Mouse (Mus musculus): ENCODE data around the gene Vti1a. TPM values are rescaled to one million over a fixed set of nuclear protein-coding genes. Genes with fewer than 3 reads are reported as not detected.
A peak's percentile ranks its signal among the peaks of the same experiment; 100 is the strongest.

The Vti1a gene
- polyA plus RNA-seq, 1 experiment: 35.0 TPM

DNA sequence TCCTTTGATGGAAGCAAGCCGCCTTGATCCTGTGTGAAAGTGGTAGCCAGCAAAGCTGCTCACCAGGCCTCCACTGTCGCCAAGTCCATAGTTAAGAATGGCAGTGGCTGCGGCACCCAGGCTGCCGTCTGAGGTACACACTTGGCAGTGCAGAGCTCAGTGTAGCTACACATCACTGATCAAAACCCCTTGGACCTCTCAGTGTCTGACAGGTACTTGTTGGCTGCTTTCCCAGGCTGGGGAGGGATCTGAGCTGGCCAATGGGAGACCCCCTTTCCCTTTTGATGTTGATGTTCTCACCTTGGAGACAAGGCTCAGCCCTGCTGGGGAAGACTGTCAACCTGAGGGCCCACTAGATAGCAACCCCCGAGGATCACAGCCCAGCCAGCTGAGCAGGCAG, 299.6 kb downstream of the Vti1a start:
- TF ChIP-seq CTCF (IDR thresholded peaks at IDR 0.05; ENCODE audit: borderline replicate concordance, insufficient read depth, low read depth, low read length) (no peak), POLR2A (IDR thresholded peaks at IDR 0.05; ENCODE audit: borderline replicate concordance, insufficient read depth, low read length) (no peak)
- no peaks in the 10 kb centered on the region; the same call in 1 of the 2 replicates for H3K4me1 ChIP-seq (ENCODE audit: control insufficient read depth, insufficient read depth, low read length)
- WGBS: 74% methylated on average over 5 of the region's 5 CpGs

DNA sequence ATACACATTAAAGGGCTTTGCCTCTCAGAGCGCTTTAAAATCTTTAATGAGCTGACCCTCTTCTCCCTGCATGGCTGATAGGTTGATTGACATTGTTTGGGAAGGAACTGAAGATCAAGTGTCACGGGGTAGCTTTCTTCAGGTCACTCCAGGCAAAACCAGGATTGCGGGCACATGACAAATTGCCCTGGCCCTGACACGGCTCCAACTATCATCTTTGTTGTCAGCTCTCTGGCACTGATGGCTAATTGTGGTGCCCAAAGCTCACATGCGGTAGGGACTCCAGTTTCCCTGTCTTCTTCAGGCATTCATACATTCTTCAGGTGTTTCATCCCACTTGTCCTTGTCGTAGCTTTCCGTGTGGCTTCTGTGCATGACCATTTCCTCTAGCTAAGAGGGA, 300.2 kb downstream of the Vti1a start:
- Histone ChIP-seq H3K4me1 (ENCODE audit: control insufficient read depth, insufficient read depth, low read length) (no peaks in the 10 kb centered on the region; the same call in 1 of the 2 replicates), H3K27ac (ENCODE audit: insufficient read depth, low read length) (no peak overlapping the region), H3K27me3 (ENCODE audit: control insufficient read depth, insufficient read depth, low read length) (no peaks in the 10 kb centered on the region), H3K4me3 (replicated peaks; ENCODE audit: insufficient read depth, low read depth, low read length) (no peak overlapping the region)
- WGBS: 61% methylated on average over 7 of the region's 7 CpGs
- TF ChIP-seq POLR2A (IDR thresholded peaks at IDR 0.05; ENCODE audit: borderline replicate concordance, insufficient read depth, low read length) (no peak), CTCF (IDR thresholded peaks at IDR 0.05; ENCODE audit: borderline replicate concordance, insufficient read depth, low read depth, low read length) (no peak)
- peak in 1 of 2 experiments; percentile 13 for DNase-seq

More for the DNA sequence above, 299.6 kb downstream of the Vti1a start:
- no peak for DNase-seq
- Histone ChIP-seq H3K27me3 (ENCODE audit: control insufficient read depth, insufficient read depth, low read length) (no peaks in the 10 kb centered on the region), H3K27ac (ENCODE audit: insufficient read depth, low read length) (no peak overlapping the region), H3K4me3 (replicated peaks; ENCODE audit: insufficient read depth, low read depth, low read length) (no peak overlapping the region)

GRCm38 (mm10) chr19:55616937-55617336, 300.8 kb downstream of the Vti1a start:
- no peak for TF ChIP-seq POLR2A (IDR thresholded peaks at IDR 0.05; ENCODE audit: borderline replicate concordance, insufficient read depth, low read length)
- TF ChIP-seq CTCF (IDR thresholded peaks at IDR 0.05; ENCODE audit: borderline replicate concordance, insufficient read depth, low read depth, low read length): no peak
- 74% methylated on average over 8 of the region's 8 CpGs for WGBS
- Histone ChIP-seq H3K27me3 (ENCODE audit: control insufficient read depth, insufficient read depth, low read length) (no peaks in the 10 kb centered on the region), H3K27ac (ENCODE audit: insufficient read depth, low read length) (no peak overlapping the region), H3K4me1 (ENCODE audit: control insufficient read depth, insufficient read depth, low read length) (no peaks in the 10 kb centered on the region; the same call in 1 of the 2 replicates), H3K4me3 (replicated peaks; ENCODE audit: insufficient read depth, low read depth, low read length) (no peak overlapping the region)
- no peak for DNase-seq

- H3K27me3 ChIP-seq (ENCODE audit: control insufficient read depth, insufficient read depth, low read length): no peaks in the 10 kb centered on the region
- no peak for TF ChIP-seq CTCF (IDR thresholded peaks at IDR 0.05; ENCODE audit: borderline replicate concordance, insufficient read depth, low read depth, low read length)
- no peak for TF ChIP-seq POLR2A (IDR thresholded peaks at IDR 0.05; ENCODE audit: borderline replicate concordance, insufficient read depth, low read length)
- no peaks in the 10 kb centered on the region; the same call in 1 of the 2 replicates for H3K4me1 ChIP-seq (ENCODE audit: control insufficient read depth, insufficient read depth, low read length)
- H3K4me3 ChIP-seq (replicated peaks; ENCODE audit: insufficient read depth, low read depth, low read length): no peak overlapping the region
- H3K27ac ChIP-seq (ENCODE audit: insufficient read depth, low read length): no peak overlapping the region
- DNase-seq: no peak
- WGBS: 93% methylated on average over 7 of the region's 7 CpGs
These were observed 302.5 kb downstream of the Vti1a start for GRCm38 (mm10) chr19:55618546-55618945.

- Histone ChIP-seq H3K4me1 (ENCODE audit: control insufficient read depth, insufficient read depth, low read length) (peaks cover 2% of the 10 kb centered on the region; the same call in 1 of the 2 replicates), H3K4me3 (replicated peaks; ENCODE audit: insufficient read depth, low read depth, low read length) (no peak overlapping the region), H3K27ac (ENCODE audit: insufficient read depth, low read length) (no peak overlapping the region), H3K27me3 (ENCODE audit: control insufficient read depth, insufficient read depth, low read length) (no peaks in the 10 kb centered on the region)
- 69% methylated on average over 14 of the region's 14 CpGs for WGBS
- DNase-seq: no peak
- TF ChIP-seq CTCF (IDR thresholded peaks at IDR 0.05; ENCODE audit: borderline replicate concordance, insufficient read depth, low read depth, low read length): no peak
- no peak for TF ChIP-seq POLR2A (IDR thresholded peaks at IDR 0.05; ENCODE audit: borderline replicate concordance, insufficient read depth, low read length)
These were observed 304.4 kb downstream of the Vti1a start for GRCm38 (mm10) chr19:55620411-55621008.

DNA sequence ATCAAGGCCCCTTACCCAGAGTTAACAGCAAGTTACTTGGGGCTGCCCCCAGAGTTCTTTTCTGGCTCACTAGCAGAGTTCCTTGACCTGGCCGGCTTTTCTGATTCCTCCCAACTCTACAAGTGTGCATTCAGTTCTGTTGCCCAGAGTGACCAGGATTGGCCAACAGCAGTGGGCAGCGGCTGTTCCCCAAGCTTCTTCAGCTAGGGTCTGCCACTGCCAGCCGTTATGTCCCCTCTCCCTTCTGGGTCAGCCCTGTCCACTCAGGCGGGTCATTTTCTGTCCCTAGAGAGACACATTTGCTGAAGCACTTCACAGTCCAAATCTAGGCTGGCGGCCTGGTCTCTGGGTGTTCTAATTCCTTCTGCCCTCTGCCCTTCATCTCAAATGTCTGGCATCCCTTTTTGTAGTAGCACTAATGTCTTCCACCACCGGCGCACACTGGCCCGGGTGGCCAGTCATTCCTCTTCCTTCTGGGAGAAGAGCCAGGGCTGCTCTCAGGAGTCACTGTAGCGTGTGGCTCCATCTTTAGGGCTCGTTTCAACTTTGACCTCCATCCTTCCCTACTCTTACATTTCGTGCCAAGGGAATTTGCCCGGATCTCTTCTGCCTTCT, 305.0 kb downstream of the Vti1a start:
- TF ChIP-seq POLR2A (IDR thresholded peaks at IDR 0.05; ENCODE audit: borderline replicate concordance, insufficient read depth, low read length) (no peak), CTCF (IDR thresholded peaks at IDR 0.05; ENCODE audit: borderline replicate concordance, insufficient read depth, low read depth, low read length) (no peak)
- DNase-seq: peak in 1 of 2 experiments; percentile 35
- H3K27ac ChIP-seq (ENCODE audit: insufficient read depth, low read length): no peak overlapping the region
- no peaks in the 10 kb centered on the region for H3K27me3 ChIP-seq (ENCODE audit: control insufficient read depth, insufficient read depth, low read length)
- 43% methylated on average over 12 of the region's 12 CpGs for WGBS
- H3K4me3 ChIP-seq (replicated peaks; ENCODE audit: insufficient read depth, low read depth, low read length): no peak overlapping the region
- H3K4me1 ChIP-seq (ENCODE audit: control insufficient read depth, insufficient read depth, low read length): peaks cover 2% of the 10 kb centered on the region; the same call in 1 of the 2 replicates

DNA sequence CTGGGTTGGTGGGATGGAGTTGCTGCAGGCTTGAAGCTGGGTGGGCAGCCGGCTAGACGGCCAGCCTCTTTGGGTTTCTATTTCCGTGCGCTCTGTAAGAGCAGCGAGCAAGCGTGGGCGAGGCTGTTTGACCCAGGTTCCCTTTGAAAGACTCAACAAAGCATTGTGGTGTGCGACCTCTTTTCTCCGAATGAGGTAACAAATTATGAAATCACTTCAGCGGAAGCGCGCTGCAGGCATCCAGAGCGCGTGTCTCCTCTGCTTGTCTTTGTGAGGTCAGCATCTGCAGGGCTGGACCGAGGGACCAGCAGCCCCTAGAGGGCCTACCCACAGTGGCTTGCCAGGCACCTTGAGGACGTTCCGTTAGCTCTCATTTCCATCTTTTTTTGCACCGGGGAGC, 306.7 kb downstream of the Vti1a start:
- H3K4me1 ChIP-seq (ENCODE audit: control insufficient read depth, insufficient read depth, low read length): peaks cover 2% of the 10 kb centered on the region; the same call in 1 of the 2 replicates
- H3K4me3 ChIP-seq (replicated peaks; ENCODE audit: insufficient read depth, low read depth, low read length): no peak overlapping the region
- WGBS: 90% methylated on average over 18 of the region's 18 CpGs

GRCm38 (mm10) chr19:55623605-55624004, 307.5 kb downstream of the Vti1a start:
- Histone ChIP-seq H3K4me1 (ENCODE audit: control insufficient read depth, insufficient read depth, low read length) (peaks cover 2% of the 10 kb centered on the region; the same call in 1 of the 2 replicates), H3K27me3 (ENCODE audit: control insufficient read depth, insufficient read depth, low read length) (no peaks in the 10 kb centered on the region), H3K27ac (ENCODE audit: insufficient read depth, low read length) (no peak overlapping the region), H3K4me3 (replicated peaks; ENCODE audit: insufficient read depth, low read depth, low read length) (no peak overlapping the region)
- no peak for TF ChIP-seq CTCF (IDR thresholded peaks at IDR 0.05; ENCODE audit: borderline replicate concordance, insufficient read depth, low read depth, low read length)
- TF ChIP-seq POLR2A (IDR thresholded peaks at IDR 0.05; ENCODE audit: borderline replicate concordance, insufficient read depth, low read length): no peak
- 57% methylated on average over 13 of the region's 13 CpGs for WGBS
- DNase-seq: no peak

More for the DNA sequence above, 306.7 kb downstream of the Vti1a start:
- Histone ChIP-seq H3K27ac (ENCODE audit: insufficient read depth, low read length) (no peak overlapping the region), H3K27me3 (ENCODE audit: control insufficient read depth, insufficient read depth, low read length) (no peaks in the 10 kb centered on the region)
- TF ChIP-seq CTCF (IDR thresholded peaks at IDR 0.05; ENCODE audit: borderline replicate concordance, insufficient read depth, low read depth, low read length) (no peak), POLR2A (IDR thresholded peaks at IDR 0.05; ENCODE audit: borderline replicate concordance, insufficient read depth, low read length) (no peak)
- no peak for DNase-seq
